Mouse (Mus musculus): Measurements from ENCODE around the gene D1Ertd622e. TPM values are rescaled to one million over a fixed set of nuclear protein-coding genes. Genes with fewer than 3 reads are reported as not detected.
A peak's percentile ranks its signal among the peaks of the same experiment; 100 is the strongest.

Gene D1Ertd622e
- total RNA-seq, 1 experiment: 2.7 TPM

GRCm38 (mm10) chr1:97676526-97677177 is 14.8 kb upstream of the D1Ertd622e start:
- in situ Hi-C loops (cut with MboI; ENCODE audit: low sequenced_read_pairs in 2 of 2, unreplicated experiment in 2 of 2): loop anchor here in 1 of 2 experiments (25.0 kb wide), 1 partner anchor 639 kb away; no protein-coding TSS in a partner anchor
- H3K27ac ChIP-seq (ENCODE audit: insufficient read depth, low read depth, low read length, poor library complexity, severe bottlenecking): no peak overlapping the region
- DNase-seq (ENCODE audit: low read depth, low spot score): no peak
- no peaks in the 10 kb centered on the region for H3K36me3 ChIP-seq (ENCODE audit: control insufficient read depth, insufficient read depth, low read length, poor library complexity, severe bottlenecking)
- H3K4me1 ChIP-seq (ENCODE audit: control insufficient read depth in 2 of 2, insufficient read depth in 2 of 2, low read length in 2 of 2, poor library complexity in 1 of 2): no peaks in the 10 kb centered on the region
- H3K9me3 ChIP-seq (ENCODE audit: control insufficient read depth, insufficient read depth, low read depth, low read length): no peaks in the 10 kb centered on the region
- TF ChIP-seq ZC3H11A (IDR thresholded peaks at IDR 0.05; ENCODE audit: borderline replicate concordance, low read depth, low read length) (no peak), MAFK (IDR thresholded peaks at IDR 0.05; ENCODE audit: insufficient read depth, low read depth, low read length) (no peak), CHD2 (IDR thresholded peaks at IDR 0.05; ENCODE audit: low read depth, low read length) (no peak), HCFC1 (IDR thresholded peaks at IDR 0.05; ENCODE audit: borderline replicate concordance, insufficient read depth, low read length) (no peak), ZNF384 (IDR thresholded peaks at IDR 0.05; ENCODE audit: low read depth, low read length) (no peak)
- no peak overlapping the region for H3K9ac ChIP-seq (ENCODE audit: insufficient read depth, low read depth, low read length, poor library complexity, severe bottlenecking)
- no peak overlapping the region for H3K4me3 ChIP-seq (ENCODE audit: insufficient read depth in 1 of 2, low read depth in 1 of 2, low read length in 2 of 2, poor library complexity in 1 of 2, severe bottlenecking in 1 of 2)

- no peaks in the 10 kb centered on the region for H3K9me3 ChIP-seq (ENCODE audit: control insufficient read depth, insufficient read depth, low read depth, low read length)
- no peaks in the 10 kb centered on the region for H3K4me1 ChIP-seq (ENCODE audit: control insufficient read depth in 2 of 2, insufficient read depth in 2 of 2, low read length in 2 of 2, poor library complexity in 1 of 2)
- in situ Hi-C loops (cut with MboI; ENCODE audit: low sequenced_read_pairs in 2 of 2, unreplicated experiment in 2 of 2): loop anchor here in 1 of 2 experiments (25.0 kb wide), 1 partner anchor 639 kb away; no protein-coding TSS in a partner anchor
- H3K27ac ChIP-seq (ENCODE audit: insufficient read depth, low read depth, low read length, poor library complexity, severe bottlenecking): no peak overlapping the region
- H3K4me3 ChIP-seq (ENCODE audit: insufficient read depth in 1 of 2, low read depth in 1 of 2, low read length in 2 of 2, poor library complexity in 1 of 2, severe bottlenecking in 1 of 2): no peak overlapping the region
- H3K9ac ChIP-seq (ENCODE audit: insufficient read depth, low read depth, low read length, poor library complexity, severe bottlenecking): no peak overlapping the region
- TF ChIP-seq ZC3H11A (IDR thresholded peaks at IDR 0.05; ENCODE audit: borderline replicate concordance, low read depth, low read length) (no peak), CHD2 (IDR thresholded peaks at IDR 0.05; ENCODE audit: low read depth, low read length) (no peak), ZNF384 (IDR thresholded peaks at IDR 0.05; ENCODE audit: low read depth, low read length) (no peak)
- no peaks in the 10 kb centered on the region for H3K36me3 ChIP-seq (ENCODE audit: control insufficient read depth, insufficient read depth, low read length, poor library complexity, severe bottlenecking)
- DNase-seq (ENCODE audit: low read depth, low spot score): no peak
Observed at GRCm38 (mm10) chr1:97676115-97676514, 14.2 kb upstream of the D1Ertd622e start.

GRCm38 (mm10) chr1:97672849-97673248 is 11.0 kb upstream of the D1Ertd622e start:
- no peak for DNase-seq (ENCODE audit: low read depth, low spot score)
- Histone ChIP-seq H3K9me3 (ENCODE audit: control insufficient read depth, insufficient read depth, low read depth, low read length) (no peaks in the 10 kb centered on the region), H3K27ac (ENCODE audit: insufficient read depth, low read depth, low read length, poor library complexity, severe bottlenecking) (no peak overlapping the region), H3K36me3 (ENCODE audit: control insufficient read depth, insufficient read depth, low read length, poor library complexity, severe bottlenecking) (no peaks in the 10 kb centered on the region), H3K4me1 (ENCODE audit: control insufficient read depth in 2 of 2, insufficient read depth in 2 of 2, low read length in 2 of 2, poor library complexity in 1 of 2) (no peaks in the 10 kb centered on the region), H3K4me3 (ENCODE audit: insufficient read depth in 1 of 2, low read depth in 1 of 2, low read length in 2 of 2, poor library complexity in 1 of 2, severe bottlenecking in 1 of 2) (no peak overlapping the region), H3K9ac (ENCODE audit: insufficient read depth, low read depth, low read length, poor library complexity, severe bottlenecking) (no peak overlapping the region)
- TF ChIP-seq ZNF384 (IDR thresholded peaks at IDR 0.05; ENCODE audit: low read depth, low read length): no peak
- in situ Hi-C loops (cut with MboI; ENCODE audit: low sequenced_read_pairs in 2 of 2, unreplicated experiment in 2 of 2): no loop called here

GRCm38 (mm10) chr1:97667288-97667687 is 5.4 kb upstream of the D1Ertd622e start:
- Histone ChIP-seq H3K27ac (ENCODE audit: insufficient read depth, low read depth, low read length, poor library complexity, severe bottlenecking) (no peak overlapping the region), H3K9me3 (ENCODE audit: control insufficient read depth, insufficient read depth, low read depth, low read length) (no peaks in the 10 kb centered on the region), H3K4me1 (ENCODE audit: control insufficient read depth in 2 of 2, insufficient read depth in 2 of 2, low read length in 2 of 2, poor library complexity in 1 of 2) (no peaks in the 10 kb centered on the region), H3K36me3 (ENCODE audit: control insufficient read depth, insufficient read depth, low read length, poor library complexity, severe bottlenecking) (no peaks in the 10 kb centered on the region), H3K9ac (ENCODE audit: insufficient read depth, low read depth, low read length, poor library complexity, severe bottlenecking) (no peak overlapping the region), H3K4me3 (ENCODE audit: insufficient read depth in 1 of 2, low read depth in 1 of 2, low read length in 2 of 2, poor library complexity in 1 of 2, severe bottlenecking in 1 of 2) (no peak overlapping the region)
- in situ Hi-C loops (cut with MboI; ENCODE audit: low sequenced_read_pairs in 2 of 2, unreplicated experiment in 2 of 2): no loop called here
- TF ChIP-seq ZNF384 (IDR thresholded peaks at IDR 0.05; ENCODE audit: low read depth, low read length): no peak
- no peak for TF ChIP-seq HCFC1 (IDR thresholded peaks at IDR 0.05; ENCODE audit: borderline replicate concordance, insufficient read depth, low read length)
- no peak for TF ChIP-seq CHD2 (IDR thresholded peaks at IDR 0.05; ENCODE audit: low read depth, low read length)
- no peak for TF ChIP-seq ZC3H11A (IDR thresholded peaks at IDR 0.05; ENCODE audit: borderline replicate concordance, low read depth, low read length)
- no peak for TF ChIP-seq MAFK (IDR thresholded peaks at IDR 0.05; ENCODE audit: insufficient read depth, low read depth, low read length)
- DNase-seq (ENCODE audit: low read depth, low spot score): no peak

- H3K9ac ChIP-seq (ENCODE audit: insufficient read depth, low read depth, low read length, poor library complexity, severe bottlenecking): peak overlapping the region; percentile 83
- peak overlapping the region; percentile 82 to 99 for H3K4me3 ChIP-seq (ENCODE audit: insufficient read depth in 1 of 2, low read depth in 1 of 2, low read length in 2 of 2, poor library complexity in 1 of 2, severe bottlenecking in 1 of 2)
- no peaks in the 10 kb centered on the region for H3K36me3 ChIP-seq (ENCODE audit: control insufficient read depth, insufficient read depth, low read length, poor library complexity, severe bottlenecking)
- no peak overlapping the region for H3K27ac ChIP-seq (ENCODE audit: insufficient read depth, low read depth, low read length, poor library complexity, severe bottlenecking)
- in situ Hi-C loops (cut with MboI; ENCODE audit: low sequenced_read_pairs in 2 of 2, unreplicated experiment in 2 of 2): no loop called here
- no peaks in the 10 kb centered on the region for H3K4me1 ChIP-seq (ENCODE audit: control insufficient read depth in 2 of 2, insufficient read depth in 2 of 2, low read length in 2 of 2, poor library complexity in 1 of 2)
- DNase-seq (ENCODE audit: low read depth, low spot score): no peak
- no peak for TF ChIP-seq HCFC1 (IDR thresholded peaks at IDR 0.05; ENCODE audit: borderline replicate concordance, insufficient read depth, low read length)
- no peak for TF ChIP-seq ZNF384 (IDR thresholded peaks at IDR 0.05; ENCODE audit: low read depth, low read length)
- TF ChIP-seq CHD2 (IDR thresholded peaks at IDR 0.05; ENCODE audit: low read depth, low read length): no peak
- TF ChIP-seq ZC3H11A (IDR thresholded peaks at IDR 0.05; ENCODE audit: borderline replicate concordance, low read depth, low read length): no peak
- no peak for TF ChIP-seq MAFK (IDR thresholded peaks at IDR 0.05; ENCODE audit: insufficient read depth, low read depth, low read length)
- H3K9me3 ChIP-seq (ENCODE audit: control insufficient read depth, insufficient read depth, low read depth, low read length): no peaks in the 10 kb centered on the region
Observed at GRCm38 (mm10) chr1:97662324-97662723, 450 bp upstream of the D1Ertd622e start.

All from ES-E14 (cell line).